Mouse (Mus musculus) myocyte (in vitro differentiated cells): ENCODE measurements around the gene Mtfp1.

Source experiments
- CEBPB ChIP-seq: IDR thresholded peaks from 2 replicates; pipeline ENCODE4 v1.6.1; 2011; ENCODE audit warnings: mild to moderate bottlenecking, moderate library complexity; ENCODE audit not compliant: poor library complexity, insufficient read depth, severe bottlenecking
- E2F4 ChIP-seq: IDR thresholded peaks from one replicate; pipeline ENCODE4 v1.6.1; 2011; ENCODE audit warnings: mild to moderate bottlenecking, control low read depth, moderate library complexity; ENCODE audit not compliant: insufficient read depth
- MAX ChIP-seq: IDR thresholded peaks from one replicate; pipeline ENCODE4 v1.6.1; 2011; ENCODE audit warnings: low read depth, mild to moderate bottlenecking, control low read depth
- MYOD1 ChIP-seq, 3 experiments: IDR thresholded peaks; one replicate each; pipeline ENCODE4 v1.6.1; 2011; ENCODE audit warnings: control low read depth in 2 of 3, low read depth in 2 of 3, mild to moderate bottlenecking in 2 of 3, moderate library complexity in 1 of 3; ENCODE audit not compliant: insufficient read length in 2 of 3, control insufficient read depth in 1 of 3
- MYOG ChIP-seq, 3 experiments: IDR thresholded peaks; one replicate each; pipeline ENCODE4 v1.6.1; 2011; ENCODE audit warnings: control low read depth in 2 of 3, low read depth in 2 of 3, mild to moderate bottlenecking in 2 of 3; ENCODE audit not compliant: insufficient read length in 2 of 3, control insufficient read depth in 1 of 3, insufficient read depth in 1 of 3
- POLR2A ChIP-seq: IDR thresholded peaks from one replicate; pipeline ENCODE4 v1.6.1; 2011; ENCODE audit warnings: low read depth, mild to moderate bottlenecking, control low read depth, moderate library complexity; ENCODE audit not compliant: insufficient read length
- POLR2AphosphoS2 ChIP-seq: IDR thresholded peaks from one replicate; pipeline ENCODE4 v1.6.1; 2011; ENCODE audit warnings: low read depth, control low read depth; ENCODE audit not compliant: insufficient read length
- REST ChIP-seq: IDR thresholded peaks from one replicate; pipeline ENCODE4 v1.6.1; 2011; ENCODE audit warnings: mild to moderate bottlenecking, control low read depth, moderate library complexity; ENCODE audit not compliant: insufficient read depth, insufficient read length
- TCF12 ChIP-seq: IDR thresholded peaks from one replicate; pipeline ENCODE4 v1.6.1; 2011; ENCODE audit warnings: mild to moderate bottlenecking, control low read depth; ENCODE audit not compliant: poor library complexity, insufficient read depth, severe bottlenecking
- USF1 ChIP-seq: IDR thresholded peaks from one replicate; pipeline ENCODE4 v1.6.1; 2011; ENCODE audit warnings: low read depth, mild to moderate bottlenecking, control low read depth, moderate library complexity

DNA sequence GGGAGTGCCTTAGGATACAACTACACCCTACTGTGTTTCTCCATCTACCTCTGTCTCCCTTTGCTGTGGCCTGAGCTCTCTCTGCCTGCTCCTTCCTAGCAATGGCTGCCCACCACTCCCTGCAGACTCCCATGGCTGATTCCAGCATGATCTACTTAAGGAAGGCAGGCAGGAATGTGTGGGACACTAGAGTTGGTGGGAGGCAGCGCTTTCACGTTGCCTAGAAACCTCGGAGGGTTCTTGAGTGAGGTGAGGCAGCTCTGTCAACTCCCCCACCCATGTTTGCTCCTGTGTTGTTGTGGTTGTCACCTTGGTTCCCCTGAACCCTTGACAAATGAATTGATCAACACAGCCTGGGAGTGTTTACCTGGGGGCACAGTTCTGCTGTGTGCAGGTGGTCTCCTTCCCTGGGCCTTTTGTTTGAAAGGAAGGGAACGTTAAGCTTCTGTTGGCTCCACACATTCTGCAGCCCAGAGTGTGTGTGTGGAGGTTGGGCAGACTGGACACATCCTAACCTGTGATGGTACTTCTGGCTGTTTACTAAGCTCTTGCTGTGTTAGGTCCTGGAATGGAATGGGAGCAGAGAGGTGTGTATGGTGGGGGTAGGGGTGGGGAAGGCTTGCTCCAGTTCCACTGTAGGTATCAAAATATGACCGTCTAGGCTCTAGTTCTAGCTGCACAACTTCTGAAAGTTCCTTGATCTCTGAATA, 34.2 kb downstream of the Mtfp1 start:
- TF ChIP-seq POLR2A, result no peak
- no peak for TF ChIP-seq USF1
- no peak for TF ChIP-seq TCF12
- no peak for TF ChIP-seq E2F4
- no peak for TF ChIP-seq MAX
- no peak for TF ChIP-seq CEBPB
- no peak for TF ChIP-seq POLR2AphosphoS2
- no peak for TF ChIP-seq MYOD1 (IDR thresholded peaks at IDR 0.05; ENCODE audit: control insufficient read depth in 1 of 3, insufficient read length in 2 of 3, low read depth in 2 of 3)
- TF ChIP-seq MYOG (IDR thresholded peaks at IDR 0.05; ENCODE audit: control insufficient read depth in 1 of 3, insufficient read depth in 1 of 3, insufficient read length in 2 of 3, low read depth in 2 of 3), result no peak
- TF ChIP-seq REST, result no peak
